Mouse (Mus musculus) layer of hippocampus, postnatal 36 days (tissue): Measurements from ENCODE around the gene Mrps34. TPM values are rescaled to one million over a fixed set of nuclear protein-coding genes. Genes with fewer than 3 reads are reported as not detected.

Experiments
- DNase-seq, 2 experiments: peaks; one replicate each; pipeline ENCODE4 v3.0.0; 2022
- total RNA-seq, 2 experiments: library from RNA; stranded (reverse); gene quantifications; 2 replicates each; pipeline ENCODE4 v1.2.3; 2021

Gene Mrps34
- 10 to 100 TPM; 75.3 to 75.9 TPM for total RNA-seq

GRCm38 (mm10) chr17:24894995-24895547 lies at the start of gene Mrps34, which contains the start of gene Eme2:
Gene Mrps34, plus strand, starts transcription at chr17:24895116.
Gene Eme2, minus strand, starts transcription at chr17:24895087.
- peak; percentile 83 to 84 for DNase-seq

DNA sequence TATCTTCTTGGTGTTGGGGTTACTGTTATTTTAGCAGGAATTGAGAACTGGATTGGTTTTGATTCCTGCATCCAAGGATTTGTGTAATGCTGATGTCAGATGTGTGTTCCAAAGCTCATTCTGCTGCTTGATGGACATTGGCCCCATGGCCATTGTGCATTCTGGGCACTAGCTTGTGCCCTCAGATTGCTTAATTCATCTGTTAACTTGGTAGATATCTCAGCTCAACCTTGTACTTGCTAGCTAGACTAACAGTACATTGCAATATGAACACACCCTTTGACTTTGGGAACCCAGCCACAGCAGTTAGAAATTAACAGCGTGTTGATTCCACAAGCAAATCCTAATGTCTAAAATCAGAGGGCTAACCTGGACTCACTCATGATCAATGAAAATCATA lies 47.5 kb upstream of the Mrps34 start:
- no peak for DNase-seq

DNA sequence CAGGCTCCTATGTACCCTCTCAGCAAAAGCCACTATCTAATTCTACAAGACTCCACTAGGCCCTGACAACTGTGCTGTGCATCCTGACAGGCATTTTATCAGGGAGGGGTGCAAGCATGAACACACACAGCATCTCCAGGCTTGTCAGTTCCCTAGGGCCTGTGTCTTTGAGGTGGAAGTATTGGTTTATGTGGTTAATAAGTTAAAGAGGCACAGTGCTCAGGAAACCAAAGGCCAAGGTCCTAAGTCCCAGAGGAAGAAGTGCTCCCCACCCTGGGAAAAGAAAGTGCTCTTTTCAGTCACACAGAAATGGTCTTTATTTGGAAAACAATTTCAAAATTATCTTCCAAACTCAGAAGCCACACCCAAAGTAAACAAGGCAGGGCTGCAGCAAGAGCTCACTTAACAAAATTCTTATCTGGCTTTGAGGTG lies 46.3 kb upstream of the Mrps34 start:
- DNase-seq = no peak

DNA sequence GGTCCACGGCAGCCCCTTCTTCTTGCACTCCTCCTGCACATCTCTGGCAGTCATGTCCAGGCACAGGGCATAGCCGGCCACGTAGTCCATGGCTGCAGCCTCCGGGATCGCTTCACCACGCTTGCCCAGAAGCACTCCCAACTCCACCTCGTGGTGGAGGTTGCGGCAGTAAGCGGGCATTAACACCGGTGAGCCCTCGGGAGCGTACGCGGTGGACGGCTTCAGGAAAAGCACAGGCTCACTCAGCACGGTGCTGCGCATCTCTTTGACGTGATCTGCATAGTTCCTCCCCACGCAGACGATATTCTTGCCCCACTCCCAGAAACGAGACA lies 45.2 kb upstream of the Mrps34 start:
- no peak for DNase-seq

DNA sequence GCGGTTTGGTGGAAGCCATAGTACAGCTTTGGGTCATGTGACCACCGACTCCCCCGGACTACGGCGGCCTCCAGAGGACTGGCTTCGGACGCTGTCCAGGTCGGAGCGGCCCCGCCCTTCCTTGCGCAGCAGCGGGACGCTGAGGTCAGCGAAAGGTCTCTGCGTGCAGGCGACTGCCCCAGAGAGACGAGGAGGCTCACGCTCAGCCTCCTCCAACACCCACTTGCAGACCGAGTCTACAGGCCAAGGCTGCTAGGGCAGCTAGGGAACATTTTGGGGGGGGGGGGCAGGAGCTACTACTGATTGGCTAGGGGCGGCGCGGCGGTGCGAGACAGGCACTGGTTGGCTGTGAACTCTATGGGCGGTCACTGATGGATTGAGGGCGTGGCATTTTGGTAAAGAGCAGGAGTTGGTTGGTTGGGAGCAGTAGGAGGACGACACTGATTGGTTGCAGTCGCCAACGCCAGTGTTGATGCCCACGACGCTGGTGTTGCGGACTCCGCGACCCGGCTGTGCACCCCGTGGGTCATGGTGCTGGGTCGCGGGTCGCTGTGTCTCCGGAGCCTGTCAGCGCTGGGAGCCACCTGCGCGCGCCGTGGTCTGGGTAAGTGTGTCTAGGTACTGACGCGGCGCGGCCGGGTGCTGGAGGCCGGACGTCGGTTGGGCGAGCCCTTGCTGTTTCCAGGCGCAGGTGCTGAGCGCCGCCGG lies 44.7 kb upstream of the Mrps34 start, which contains the start of gene Fahd1:
Fahd1 (minus strand) TSS at position 300 of the 708 bp plus-strand sequence.
- peak; percentile 94 to 95 for DNase-seq

DNA sequence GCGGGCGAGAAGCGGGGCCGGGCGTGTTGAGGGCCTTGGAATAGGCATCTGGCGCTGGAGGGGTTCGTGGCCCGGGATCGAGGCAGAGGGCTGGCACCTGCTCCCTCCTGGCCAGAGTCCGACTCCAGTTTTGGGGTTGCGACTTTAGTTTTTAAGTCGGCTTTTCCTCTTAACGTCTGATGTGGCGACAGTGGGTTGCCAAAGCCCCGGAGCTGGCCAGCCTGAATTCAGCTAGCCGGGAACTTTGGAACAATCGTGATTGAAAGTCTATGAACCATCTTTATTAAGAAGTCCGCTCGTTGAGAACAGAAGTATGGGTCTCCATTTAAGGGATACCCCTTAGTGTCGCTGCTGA lies 44.2 kb upstream of the Mrps34 start:
- DNase-seq = no peak

DNA sequence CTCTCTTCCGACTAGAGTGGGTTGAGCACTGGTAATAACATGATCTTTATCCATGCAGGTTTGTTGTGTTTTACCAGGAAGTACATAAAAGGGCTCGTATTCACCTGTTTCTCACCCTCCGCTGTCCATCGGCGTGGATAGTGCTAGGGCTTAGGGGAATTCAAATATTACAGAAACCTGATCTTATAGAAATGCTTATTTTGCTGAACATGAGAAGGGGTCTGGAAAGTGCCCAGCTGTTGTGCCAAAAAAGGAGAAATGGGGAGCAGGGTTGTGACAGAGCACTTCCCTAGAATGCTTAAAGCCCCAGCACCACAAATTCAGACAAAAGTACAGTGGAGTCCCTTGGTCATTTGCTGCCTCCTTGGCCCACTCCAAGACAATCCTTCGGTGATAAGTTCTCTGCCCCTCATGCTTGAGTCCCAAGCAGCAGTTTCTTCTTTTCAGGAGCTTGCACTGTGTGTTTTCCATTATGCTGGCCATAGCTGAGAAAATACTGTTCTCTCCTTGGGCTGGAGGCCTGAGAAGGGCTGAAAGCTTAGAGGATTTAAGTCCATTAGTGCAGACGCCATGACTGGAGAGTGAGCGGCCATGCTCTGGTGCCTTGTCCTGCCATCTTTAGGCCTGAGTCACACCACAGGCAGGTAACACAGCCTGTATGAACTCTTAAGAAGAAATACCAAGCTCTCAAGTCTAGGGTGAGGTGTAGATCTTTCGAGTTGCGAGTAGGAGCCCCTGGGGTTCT lies 43.4 kb upstream of the Mrps34 start:
- DNase-seq = no peak

DNA sequence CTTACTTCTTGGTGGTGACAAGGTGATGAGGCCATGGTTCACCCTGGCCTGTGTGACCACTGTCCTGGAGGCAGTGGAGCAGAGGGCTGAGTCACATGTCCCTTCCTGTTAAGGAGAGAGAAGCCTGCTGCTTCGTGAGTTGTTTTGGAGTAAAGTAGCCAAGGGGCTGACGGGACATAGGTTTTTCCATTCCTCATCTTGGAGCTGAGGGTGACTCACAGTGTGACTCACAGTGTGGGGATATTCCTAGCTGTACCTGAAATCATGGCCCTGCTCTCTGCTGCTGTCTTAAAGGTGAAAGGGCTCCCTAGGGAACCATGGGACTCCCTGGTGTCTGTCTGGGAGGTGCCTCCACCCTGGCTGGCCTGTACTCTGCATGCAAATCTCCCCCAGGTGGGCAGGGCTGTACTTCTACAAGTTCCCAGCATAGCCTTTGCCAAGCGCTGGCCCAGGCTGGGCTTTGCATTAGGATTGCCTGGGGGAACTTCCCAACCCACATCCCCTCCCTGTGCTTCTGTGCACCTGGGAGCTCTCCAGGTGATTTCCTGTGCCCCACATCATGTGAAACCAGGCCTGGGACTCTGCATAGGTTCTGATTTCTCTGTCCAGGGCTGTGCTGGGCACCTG lies 39.0 kb upstream of the Mrps34 start:
- DNase-seq = no peak

GRCm38 (mm10) chr17:24856589-24856988 lies 38.3 kb upstream of the Mrps34 start:
- DNase-seq = no peak

DNA sequence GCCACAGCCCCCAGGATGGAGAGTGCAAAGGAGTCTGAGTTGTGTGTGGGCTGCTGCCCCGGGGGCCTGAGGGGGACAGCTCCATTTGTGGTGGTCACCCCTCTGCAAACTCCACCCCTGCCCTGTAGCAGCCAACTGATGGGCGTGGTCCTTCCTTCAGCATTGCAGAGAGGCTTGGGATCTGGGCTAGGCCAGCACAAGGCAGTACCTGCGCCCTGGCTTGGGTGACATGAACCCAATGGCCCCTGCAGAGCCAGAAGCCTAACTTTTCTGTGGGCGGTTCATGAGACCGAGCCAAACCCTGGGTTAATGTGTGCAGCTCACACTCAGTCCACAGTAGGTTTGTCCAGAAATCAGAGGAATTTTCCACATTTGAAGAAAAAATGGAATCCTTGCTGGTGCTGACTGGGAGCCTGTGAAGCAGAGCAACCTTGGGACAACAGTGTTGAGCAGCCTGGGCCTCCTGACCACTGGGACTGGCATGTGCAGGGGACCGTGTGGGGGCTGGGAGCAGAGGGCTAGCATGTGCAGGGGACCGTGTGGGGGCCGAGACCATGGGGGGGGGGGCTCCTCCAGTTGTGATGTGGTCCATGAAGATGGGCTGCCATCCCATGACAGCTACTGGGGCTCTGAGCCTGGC lies 37.0 kb upstream of the Mrps34 start:
- no peak for DNase-seq

GRCm38 (mm10) chr17:24858967-24859366 lies 35.9 kb upstream of the Mrps34 start:
- peak in 1 of 2 experiments; percentile 40 for DNase-seq

DNA sequence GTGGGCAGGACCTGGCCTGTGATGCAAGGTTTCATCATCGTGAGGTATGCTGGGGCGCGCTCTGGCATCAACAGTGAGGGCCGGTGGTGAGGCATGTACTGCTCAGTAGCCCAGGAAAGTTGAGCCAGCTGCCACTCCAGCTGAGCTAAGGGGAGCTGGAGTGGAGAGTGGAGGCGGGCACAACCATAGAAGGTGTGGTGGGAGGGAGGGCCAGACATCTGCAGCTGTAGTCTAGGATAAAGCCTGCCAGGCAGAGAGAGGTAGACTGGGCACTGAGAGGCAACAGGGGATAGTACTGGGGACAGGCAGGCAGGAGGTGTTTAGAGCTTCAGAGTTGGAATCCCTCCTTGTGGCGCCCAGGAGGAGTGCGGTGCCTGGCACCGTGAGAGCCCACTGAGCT lies 34.8 kb upstream of the Mrps34 start:
- DNase-seq = no peak

GRCm38 (mm10) chr17:24861785-24862184 lies 33.1 kb upstream of the Mrps34 start:
- DNase-seq = no peak

DNA sequence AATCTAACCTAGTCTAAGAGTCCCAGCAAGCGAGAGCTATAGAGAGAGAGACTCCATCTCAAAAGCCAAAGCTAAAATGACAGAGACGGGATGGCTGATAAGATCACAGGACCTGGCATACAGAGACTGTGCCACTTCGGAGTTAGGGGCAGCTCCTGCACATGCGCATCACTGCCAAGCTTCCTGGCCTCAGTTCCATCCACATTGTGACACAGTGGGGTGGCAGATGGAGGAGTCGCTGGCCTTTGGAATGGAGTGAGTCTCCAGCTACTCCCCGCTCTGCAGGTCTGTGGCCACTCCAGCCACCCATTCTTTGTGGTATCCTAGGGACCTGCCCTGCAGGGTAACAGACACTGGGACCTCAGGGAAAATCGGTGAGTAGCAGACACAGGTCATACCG lies 29.1 kb upstream of the Mrps34 start, which contains the start of gene Igfals:
Igfals (plus strand) TSS at position 222 of the 400 bp plus-strand sequence.
- no peak for DNase-seq

DNA sequence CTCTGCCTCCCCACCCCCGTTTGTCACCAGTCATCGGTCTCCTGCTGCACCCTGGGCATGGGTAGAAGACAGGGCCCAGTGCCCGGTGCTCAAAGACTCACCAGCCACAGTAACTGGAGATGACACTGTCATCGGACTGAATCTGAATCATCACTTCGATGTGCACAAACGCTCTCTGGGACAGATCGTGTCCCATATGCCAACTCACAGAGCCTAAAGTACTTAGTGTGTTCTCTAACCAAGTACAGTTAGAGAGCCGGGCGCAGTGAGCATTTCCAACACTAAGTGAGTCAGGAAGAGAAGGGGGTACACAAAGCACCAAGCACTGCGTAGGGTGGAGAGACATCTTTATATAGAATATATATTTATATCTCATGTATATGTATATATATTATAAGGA lies 27.0 kb upstream of the Mrps34 start:
- no peak for DNase-seq

- no peak for DNase-seq
Measured at GRCm38 (mm10) chr17:24873695-24874404, 21.1 kb upstream of the Mrps34 start.

GRCm38 (mm10) chr17:24874405-24874745 lies 20.5 kb upstream of the Mrps34 start:
- no peak for DNase-seq

DNA sequence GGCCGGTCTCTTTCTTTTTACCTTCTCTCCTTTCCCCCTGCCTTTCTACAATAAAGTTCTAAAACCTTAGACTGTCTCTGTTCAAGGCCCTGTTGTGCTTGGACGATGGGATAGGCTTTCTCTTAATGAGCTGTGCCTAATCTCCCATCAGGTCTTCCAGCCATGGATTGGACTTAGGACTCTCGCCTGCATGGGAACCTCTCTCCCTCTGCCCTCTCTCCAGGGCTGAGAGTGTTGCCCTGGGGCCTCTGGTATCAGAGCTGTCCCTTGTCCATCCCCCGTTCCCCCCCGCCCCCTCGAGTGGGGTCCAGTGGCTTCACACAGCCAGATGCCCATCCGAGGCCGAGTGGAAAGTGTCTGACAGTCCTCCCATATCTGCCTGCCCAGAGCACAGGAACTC lies 19.9 kb upstream of the Mrps34 start:
- no peak for DNase-seq

DNA sequence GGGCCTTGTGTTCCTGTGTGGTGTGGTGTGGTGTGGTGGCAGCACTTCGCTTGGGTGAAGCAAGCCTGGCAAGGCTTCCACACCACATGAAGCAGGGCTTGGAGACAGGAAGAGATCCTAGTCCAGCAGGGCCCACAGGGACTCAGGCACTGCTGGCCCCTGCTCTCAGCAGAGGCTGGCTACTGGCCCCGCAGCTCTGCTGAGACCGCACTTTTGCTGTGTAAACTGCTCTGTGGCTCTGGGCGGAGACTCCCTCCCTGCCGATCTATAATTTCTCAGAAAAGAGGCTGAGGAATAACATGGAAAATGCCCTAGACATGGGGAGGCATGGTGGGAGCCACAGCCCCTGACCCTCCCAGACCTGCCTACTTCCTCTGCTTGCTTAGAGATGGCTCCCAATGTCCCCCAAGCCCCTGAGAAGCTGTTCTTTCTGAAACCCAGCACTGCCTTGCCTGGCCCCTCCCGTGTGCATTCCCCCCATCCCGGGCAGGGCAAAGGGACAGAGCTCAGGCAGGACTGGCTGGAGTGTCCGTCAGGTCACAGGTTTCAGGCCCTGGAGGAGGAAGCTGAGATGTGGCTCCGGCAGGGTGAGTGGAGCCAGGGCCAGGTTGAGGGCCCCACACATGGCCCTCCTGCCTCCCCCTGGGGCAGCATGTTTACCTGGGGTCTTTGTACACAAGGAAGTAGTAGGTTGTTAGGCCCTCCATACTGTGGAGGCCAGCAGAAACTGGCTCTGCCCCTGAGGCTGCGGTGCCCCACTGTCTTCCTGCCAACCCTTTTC lies 17.4 kb upstream of the Mrps34 start:
- DNase-seq = no peak

DNA sequence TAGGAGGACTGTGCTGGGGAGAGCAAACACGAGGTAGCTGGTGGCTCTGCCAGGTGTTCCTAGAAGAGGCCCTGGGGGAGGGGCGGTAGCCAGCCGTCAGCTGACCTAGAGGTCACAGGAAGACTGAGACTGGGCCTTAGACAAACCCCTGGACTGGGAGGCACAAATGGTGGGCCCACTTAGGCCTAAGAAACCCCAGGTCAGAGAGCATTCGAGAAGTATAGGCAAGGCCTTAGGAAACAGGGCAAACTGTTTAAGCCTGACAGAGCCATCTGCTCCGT lies 16.9 kb upstream of the Mrps34 start:
- no peak for DNase-seq

- DNase-seq = no peak
Measured at GRCm38 (mm10) chr17:24878531-24878930, 16.4 kb upstream of the Mrps34 start.
